Mouse (Mus musculus): Measurements from ENCODE around the gene Kcnk5.

The Kcnk5 gene

DNA sequence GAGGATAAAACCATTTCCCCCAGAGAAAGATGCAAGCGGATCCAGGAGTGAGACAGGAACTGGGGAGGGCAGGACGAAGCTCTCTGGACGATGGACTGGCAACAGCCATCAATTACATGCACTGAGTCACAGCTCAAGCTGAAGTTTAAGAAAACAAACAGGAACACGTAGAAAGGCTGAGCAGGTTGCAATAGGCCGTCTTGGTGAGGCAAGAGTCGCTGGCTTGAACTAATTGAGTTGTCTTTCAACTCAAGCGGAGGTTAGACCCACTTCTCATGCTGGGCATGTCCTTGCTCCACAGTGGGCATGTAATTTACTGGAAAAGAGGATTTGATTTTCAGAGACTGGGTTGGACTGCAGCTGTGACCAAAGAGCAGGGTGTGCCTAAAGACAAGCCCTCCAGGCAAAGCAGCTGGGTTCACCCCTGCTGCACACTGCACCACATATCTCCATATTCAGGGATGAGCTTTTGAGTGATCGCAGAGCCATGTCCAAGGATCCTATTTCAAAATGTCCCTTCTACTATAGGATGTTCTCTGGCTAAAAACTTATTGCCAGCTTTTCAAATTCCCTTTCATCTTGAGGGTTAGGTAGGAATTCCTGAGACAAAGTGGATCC, 19.6 kb upstream of the Kcnk5 start:
- no peak for DNase-seq (ENCODE audit: low spot score)

- DNase-seq (ENCODE audit: low spot score), result no peak
Measured at GRCm38 (mm10) chr14:20193103-20193715, 11.6 kb upstream of the Kcnk5 start.

DNA sequence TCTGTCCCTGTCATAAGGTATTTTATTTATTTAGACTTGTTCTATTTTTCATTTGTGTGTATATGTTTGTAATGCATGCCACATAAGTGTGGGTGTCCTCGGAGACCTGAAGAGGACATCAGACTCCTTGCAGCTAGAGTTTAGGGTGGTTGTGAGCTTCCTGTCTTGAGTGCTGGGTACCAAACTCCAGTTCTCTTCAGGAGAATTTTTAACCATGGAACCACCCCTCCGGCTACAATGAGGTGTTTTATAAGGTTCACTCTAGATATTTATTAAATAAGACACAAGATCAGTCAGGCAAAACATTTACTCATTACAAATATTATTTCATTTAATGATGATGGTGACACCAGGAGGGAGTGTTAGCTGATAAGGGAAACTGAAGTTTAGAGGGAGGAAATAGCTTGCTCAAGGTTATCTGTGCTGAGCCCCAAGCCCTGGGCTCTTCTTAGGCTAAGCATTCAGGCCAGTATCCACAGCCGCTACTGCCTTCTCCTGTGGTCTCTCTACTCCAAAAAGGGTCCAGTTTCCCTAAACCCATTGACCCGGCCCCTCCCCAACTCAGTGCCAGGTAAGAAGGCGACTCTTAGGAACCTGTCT, 9.6 kb upstream of the Kcnk5 start:
- DNase-seq (ENCODE audit: low spot score), result no peak

DNA sequence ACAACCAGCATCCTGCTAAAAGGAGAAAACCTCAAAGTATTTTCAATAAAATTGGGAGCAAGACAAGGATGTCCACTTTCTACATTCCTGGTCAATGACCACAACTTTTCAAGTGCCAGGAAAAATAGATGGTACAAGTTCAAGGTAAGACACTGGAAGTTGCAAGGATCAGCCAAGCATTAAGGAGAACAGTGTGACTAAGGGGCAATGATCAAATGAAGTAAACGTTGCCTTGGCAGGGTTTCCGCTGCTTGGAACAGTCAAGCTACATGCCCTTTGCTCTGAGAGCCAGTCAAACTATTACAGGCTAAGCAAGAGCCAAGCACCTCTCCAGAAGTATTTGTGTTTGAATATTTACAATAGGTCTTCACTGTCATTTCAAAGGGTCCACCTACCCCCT, 8.1 kb upstream of the Kcnk5 start:
- no peak for DNase-seq (ENCODE audit: low spot score)

DNA sequence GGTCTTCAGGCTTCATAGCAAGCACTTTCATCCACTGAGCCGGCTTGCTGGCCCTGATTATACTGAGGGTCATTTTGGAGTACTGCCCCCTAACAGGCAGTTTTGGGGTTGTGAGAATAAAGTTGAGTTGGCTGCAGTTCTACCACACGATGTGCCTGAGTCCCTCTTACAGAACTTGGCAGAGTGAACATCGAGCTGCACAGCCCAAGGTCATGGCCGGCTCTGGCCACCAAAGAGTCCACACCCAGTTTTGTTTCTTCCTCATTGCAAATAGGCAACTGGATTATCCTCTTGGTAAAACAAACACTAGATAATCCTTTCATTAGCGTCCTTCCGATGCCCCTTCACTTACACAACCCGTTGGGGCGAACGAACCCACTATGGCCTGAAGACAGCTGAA, 3.8 kb upstream of the Kcnk5 start:
- no peak for DNase-seq (ENCODE audit: low spot score)

DNA sequence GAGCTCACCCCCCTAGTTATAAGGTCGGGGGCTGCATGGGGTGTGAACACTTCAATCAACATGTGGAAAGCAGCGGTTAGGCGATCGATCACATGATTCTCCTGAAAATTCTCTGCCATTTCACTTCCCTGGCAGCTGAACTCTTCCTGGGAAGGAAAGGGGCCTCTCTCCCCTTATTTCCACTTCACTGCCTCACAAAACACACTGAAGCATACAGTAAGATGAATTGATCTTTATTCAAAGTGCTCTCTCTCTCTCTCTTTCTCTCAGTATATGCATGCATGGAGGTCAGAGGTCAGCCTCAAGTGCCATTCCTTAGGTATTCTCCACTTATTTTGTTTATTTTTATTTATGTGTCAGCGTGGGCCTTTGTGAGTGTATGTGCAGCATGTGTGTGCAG, 2.1 kb upstream of the Kcnk5 start:
- no peak for DNase-seq (ENCODE audit: low spot score)

DNA sequence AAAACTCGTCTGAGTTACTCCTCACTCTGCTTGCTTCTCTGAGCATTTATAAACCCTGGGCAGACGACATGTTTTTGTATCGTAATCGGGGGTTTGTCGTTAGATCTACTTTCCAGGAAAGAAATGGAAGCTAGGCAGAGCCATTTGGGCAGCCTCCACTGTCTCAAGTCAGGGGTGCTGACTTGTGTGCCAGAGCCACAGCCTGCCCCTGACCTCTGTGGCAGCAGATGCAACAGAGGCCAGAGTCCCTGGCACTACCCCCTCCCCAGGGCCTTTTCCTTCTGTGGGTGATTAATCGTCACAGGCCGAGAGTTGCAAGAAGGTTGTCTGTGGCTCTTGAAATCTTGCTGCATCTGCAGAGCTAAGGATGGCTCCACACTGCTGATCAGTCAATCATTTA, 987 bp upstream of the Kcnk5 start:
- no peak for DNase-seq (ENCODE audit: low spot score)

DNA sequence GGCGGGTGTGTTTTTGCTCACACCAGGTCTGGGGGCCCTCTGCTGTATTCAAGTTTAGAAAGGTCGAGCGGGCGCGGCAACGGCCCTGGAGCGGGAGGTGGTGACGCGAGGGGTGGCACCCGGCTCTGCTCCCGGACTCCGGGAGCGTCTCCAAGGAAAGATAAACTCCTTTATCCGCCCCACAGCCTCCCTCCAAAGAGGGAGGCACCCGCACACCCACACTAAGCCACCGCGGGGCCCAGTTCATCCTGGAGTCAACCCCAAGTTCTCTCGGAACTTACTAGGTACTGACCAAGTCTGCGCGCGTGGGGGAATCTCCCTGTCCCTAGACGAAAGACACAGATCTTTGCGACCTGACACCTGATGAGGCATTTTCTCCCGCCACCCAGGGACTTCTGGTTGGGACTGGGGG, 852 bp downstream of the Kcnk5 start:
- DNase-seq (ENCODE audit: low spot score), result peak; percentile 47

GRCm38 (mm10) chr14:20180304-20180703, 1.3 kb downstream of the Kcnk5 start:
- DNase-seq (ENCODE audit: low spot score), result no peak

DNA sequence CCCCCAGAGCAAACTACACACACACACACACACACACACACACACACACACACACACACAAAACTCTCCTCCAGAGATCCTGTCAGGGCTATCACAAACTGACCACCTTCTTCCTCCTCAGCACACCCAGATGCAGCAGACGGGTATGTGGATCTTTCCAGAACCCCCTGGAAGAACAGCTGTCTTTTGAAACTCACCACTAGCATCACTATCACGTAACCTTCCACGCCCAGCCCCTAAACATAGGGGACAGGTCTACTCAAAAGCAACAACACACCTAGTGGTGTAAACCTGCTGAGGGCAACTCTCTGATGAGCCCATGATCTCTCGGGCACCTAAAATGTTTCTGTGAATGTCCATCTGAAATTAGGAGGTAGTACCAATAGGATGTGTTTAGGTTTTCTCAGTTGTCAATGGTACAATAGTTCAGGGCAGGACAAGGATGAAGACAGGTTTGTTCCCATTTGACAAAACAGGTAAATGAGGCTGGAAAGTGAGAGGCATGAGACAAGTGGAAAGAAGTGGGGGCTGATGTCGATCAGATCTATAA, 1.8 kb downstream of the Kcnk5 start:
- DNase-seq (ENCODE audit: low spot score), result no peak

DNA sequence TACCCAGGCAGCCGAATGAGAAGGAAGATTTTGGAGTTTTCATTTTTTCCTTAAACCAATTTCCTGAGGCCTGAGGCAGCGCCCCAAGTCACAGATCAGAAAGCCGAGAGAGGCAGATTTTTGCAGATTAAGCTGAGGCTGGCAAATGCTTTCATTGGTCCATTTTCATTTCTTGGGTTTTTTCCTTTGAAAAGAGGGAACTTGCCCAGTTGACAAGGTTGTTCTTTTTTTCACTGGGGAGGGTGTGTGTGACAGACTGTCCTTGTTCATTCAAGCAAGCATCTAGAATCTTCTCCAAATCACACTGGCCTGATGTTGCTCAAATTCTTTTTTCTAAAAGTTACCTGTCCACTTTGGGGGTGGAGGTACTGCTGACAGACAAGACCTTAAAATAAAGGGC, 2.5 kb downstream of the Kcnk5 start:
- no peak for DNase-seq (ENCODE audit: low spot score)

DNA sequence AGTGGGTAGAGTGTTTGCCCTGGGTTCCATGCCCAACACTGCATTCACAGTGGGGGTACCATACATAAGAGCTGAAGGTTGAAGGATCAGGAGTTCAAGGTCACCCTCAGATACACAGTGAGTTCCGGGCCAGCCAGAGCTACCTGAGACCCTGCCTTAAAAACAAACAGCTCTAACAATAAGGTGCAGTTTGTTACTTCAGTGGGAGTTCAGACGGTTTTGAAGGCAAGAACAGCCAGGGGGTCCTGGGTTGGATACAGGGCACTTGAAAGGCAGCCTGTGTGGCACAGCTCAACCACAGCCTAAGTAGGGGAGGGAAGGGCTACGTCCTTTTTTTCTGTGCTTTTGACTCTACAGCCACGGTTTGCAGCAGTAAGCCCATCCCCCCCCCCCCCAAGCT, 3.0 kb downstream of the Kcnk5 start:
- no peak for DNase-seq (ENCODE audit: low spot score)

GRCm38 (mm10) chr14:20177494-20178123, 4.0 kb downstream of the Kcnk5 start:
- DNase-seq (ENCODE audit: low spot score), result no peak

DNA sequence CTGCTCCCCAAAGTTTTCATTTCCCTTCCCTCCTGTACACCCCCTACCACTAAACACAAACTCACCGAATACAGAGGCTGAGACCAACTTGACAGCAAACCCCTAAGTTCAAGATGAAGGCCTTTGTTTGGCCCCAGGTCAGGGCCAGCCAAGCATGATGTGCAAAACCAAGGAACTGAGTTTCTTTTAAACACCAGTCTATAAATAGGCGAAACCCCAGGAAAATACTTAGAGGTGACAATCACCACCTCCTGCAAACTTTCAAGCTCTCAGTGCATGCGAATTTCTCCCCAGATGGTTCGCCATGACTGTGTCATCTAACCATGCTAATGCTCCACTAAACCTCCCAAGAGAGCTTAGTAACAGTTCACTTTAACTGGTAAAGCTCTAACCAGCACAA, 5.9 kb downstream of the Kcnk5 start:
- DNase-seq (ENCODE audit: low spot score), result no peak

GRCm38 (mm10) chr14:20175114-20175513, 6.5 kb downstream of the Kcnk5 start:
- no peak for DNase-seq (ENCODE audit: low spot score)

GRCm38 (mm10) chr14:20174696-20175095, 6.9 kb downstream of the Kcnk5 start:
- DNase-seq (ENCODE audit: low spot score), result no peak

DNA sequence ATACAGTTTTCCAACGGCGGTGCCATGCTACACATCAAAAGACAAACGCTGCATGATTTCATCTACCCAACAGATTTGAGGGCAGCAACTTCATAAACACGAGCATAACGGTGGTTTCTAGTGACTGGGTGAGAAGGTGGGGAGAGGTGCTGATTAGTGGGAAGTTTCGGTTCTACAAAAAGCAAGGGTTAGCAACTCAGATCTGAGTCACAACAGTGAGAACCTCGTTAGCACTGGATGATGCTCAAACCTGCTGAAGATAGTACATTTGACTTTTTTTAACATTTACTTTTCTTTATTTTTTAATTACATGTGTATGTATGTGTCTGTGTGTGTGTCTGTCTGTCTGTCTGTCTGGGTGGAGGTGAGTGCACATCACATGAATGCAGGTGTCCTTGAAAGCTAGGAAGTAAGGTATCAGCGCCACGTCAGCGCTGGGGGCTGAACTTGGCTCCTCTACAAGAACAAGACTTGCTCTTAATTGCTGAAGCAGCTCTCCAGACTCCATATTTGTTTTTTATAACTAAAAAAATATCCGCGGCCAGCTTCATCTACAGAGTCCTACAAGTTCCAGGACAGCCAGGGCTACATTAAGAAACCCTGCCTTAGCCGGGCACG, 7.6 kb downstream of the Kcnk5 start:
- no peak for DNase-seq (ENCODE audit: low spot score)

GRCm38 (mm10) chr14:20172924-20173323, 8.7 kb downstream of the Kcnk5 start:
- DNase-seq (ENCODE audit: low spot score), result no peak

GRCm38 (mm10) chr14:20172509-20172908, 9.1 kb downstream of the Kcnk5 start:
- DNase-seq (ENCODE audit: low spot score), result no peak

DNA sequence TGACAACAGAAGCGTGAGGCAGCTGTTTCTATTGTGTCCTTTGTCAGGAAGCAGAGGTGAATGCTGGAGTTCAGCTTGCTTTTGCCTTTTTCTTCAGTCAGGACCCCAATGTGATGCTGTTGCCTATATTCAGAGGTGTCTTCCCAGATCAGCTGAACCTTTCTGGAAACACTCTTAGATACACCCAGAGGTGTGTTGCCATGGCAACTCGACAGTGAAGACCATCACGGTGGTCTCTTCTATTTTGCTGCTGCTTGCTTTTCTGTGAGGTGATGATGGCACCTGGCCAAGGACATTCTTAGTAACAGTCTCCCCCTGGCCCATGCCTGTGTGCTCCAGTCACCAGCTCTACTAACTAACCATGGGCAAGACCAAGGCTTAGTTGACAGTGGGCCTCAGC, 9.8 kb downstream of the Kcnk5 start:
- DNase-seq (ENCODE audit: low spot score), result no peak

GRCm38 (mm10) chr14:20169251-20169650, 12.4 kb downstream of the Kcnk5 start:
- DNase-seq (ENCODE audit: low spot score), result no peak

DNA sequence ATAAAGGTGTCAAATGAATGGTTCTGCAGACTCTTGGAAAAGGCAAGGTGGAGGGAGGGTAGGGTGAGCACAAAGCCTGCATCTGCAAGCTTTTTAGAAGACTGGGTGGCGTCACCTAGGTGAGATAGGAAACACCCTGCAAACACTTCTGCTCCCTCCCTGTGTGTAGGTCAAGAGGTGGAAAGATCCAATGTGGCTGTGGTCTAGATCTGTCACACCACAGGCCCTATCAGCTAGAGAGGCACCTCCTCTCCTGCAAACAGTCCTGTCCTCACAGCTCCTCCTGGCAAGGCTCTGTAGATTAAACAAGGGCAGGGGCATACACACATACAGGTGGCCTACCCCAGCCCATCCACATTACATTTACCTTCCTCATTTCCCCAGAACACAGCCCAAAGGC, 13.1 kb downstream of the Kcnk5 start:
- no peak for DNase-seq (ENCODE audit: low spot score)

DNA sequence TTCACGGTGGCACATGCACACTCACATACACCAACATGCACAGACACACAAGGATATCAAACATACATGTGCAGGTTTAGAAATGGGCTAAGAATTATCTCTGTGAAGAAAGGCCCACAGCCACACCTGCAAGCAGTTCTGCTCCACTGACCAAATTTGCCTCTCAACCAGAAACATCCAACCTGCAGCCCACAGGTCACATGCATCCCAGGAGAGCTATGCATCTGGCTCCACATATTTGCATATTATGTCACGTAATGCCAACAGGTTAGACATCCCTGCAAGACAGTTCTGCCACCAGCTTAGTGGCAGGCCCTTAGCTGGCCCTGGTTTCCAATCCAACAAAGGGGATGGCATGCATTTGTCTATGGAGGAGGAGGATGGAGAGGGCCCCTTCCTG, 13.6 kb downstream of the Kcnk5 start:
- no peak for DNase-seq (ENCODE audit: low spot score)

Measured in embryo, embryonic 10 days (tissue).